Mouse (Mus musculus) lung, embryonic 14.5 days (tissue): ENCODE results near the gene Hbq1b. TPM values are rescaled to one million over a fixed set of nuclear protein-coding genes. Genes with fewer than 3 reads are reported as not detected.
"Not testable (repeated sequence)": the region's sequence is repeated elsewhere in the genome, so short reads cannot be mapped to it uniquely, and the experiment has no call there.

ENCODE experiments used
- ATAC-seq: fragments of 200-750 bp; cut with Nextera tagmentation; 2 replicates; pipeline ENCODE4 v1.8.0; 2017; ENCODE audit warnings: mild to moderate bottlenecking, moderate TSS enrichment, moderate library complexity; ENCODE audit not compliant: insufficient read depth
- DNase-seq: peaks from one replicate; pipeline ENCODE4 v3.0.0-alpha.2; 2015
- H3K27ac ChIP-seq: fragments of 300-500 bp; sonication (generic); 2 replicates; pipeline ENCODE4 v1.5.1; 2014; ENCODE audit warnings: low read depth, mild to moderate bottlenecking, moderate library complexity
- H3K27me3 ChIP-seq: fragments of 300-500 bp; sonication (generic); 2 replicates; pipeline ENCODE4 v1.6.1; 2014; ENCODE audit warnings: low read length, control low read depth; ENCODE audit not compliant: insufficient read depth
- H3K36me3 ChIP-seq: fragments of 300-500 bp; sonication (generic); 2 replicates; pipeline ENCODE4 v1.6.1; 2014; ENCODE audit warnings: control low read depth; ENCODE audit not compliant: insufficient read depth
- H3K4me1 ChIP-seq: fragments of 300-500 bp; sonication (generic); 2 replicates; pipeline ENCODE4 v1.6.1; 2014; ENCODE audit warnings: antibody characterized with exemption, control low read depth; ENCODE audit not compliant: insufficient read depth
- H3K4me2 ChIP-seq: fragments of 300-500 bp; sonication (generic); 2 replicates; pipeline ENCODE4 v1.6.1; 2014; ENCODE audit warnings: mild to moderate bottlenecking
- H3K4me3 ChIP-seq: fragments of 300-500 bp; sonication (generic); 2 replicates; pipeline ENCODE4 v1.5.1; 2014; ENCODE audit warnings: low read depth, low read length
- H3K9ac ChIP-seq: fragments of 300-500 bp; sonication (generic); 2 replicates; pipeline ENCODE4 v1.6.1; 2014
- H3K9me3 ChIP-seq: fragments of 300-500 bp; sonication (generic); 2 replicates; pipeline ENCODE4 v1.6.1; 2016; ENCODE audit warnings: low read depth, low read length, control low read depth
- CTCF ChIP-seq: IDR thresholded peaks from 2 replicates; pipeline ENCODE4 v1.5.1; 2016; ENCODE audit warnings: antibody characterized with exemption, low read depth
- WGBS: fragments of 180-500 bp; shearing (Covaris S2); extraction: QIAGEN DNeasy Blood & Tissue Kit; methylation state at CpG from one replicate; pipeline ENCODE4 v1.1.7; 2014; 5-methylcytosine and 5-hydroxymethylcytosine counted together
- polyA plus RNA-seq: library from polyadenylated mRNA; unstranded; fragments of >200 nt; fragmentation: Nextera tagmentation; extraction: Ambion mirVana; gene quantifications from 2 replicates; pipeline ENCODE4 v1.2.1, GENCODE M21; 2014

The Hbq1b gene
- polyA plus RNA-seq: 1.8 and 2.1 TPM in 2 replicates

GRCm38 (mm10) chr11:32286695-32287492, at the start of gene Hbq1b:
TSS of gene Hbq1b (plus strand) at chr11:32286965.
- H3K9ac ChIP-seq: peak within 1 kb of the TSS; percentile 29; the same call in 1 of the 2 replicates
- H3K4me2 ChIP-seq: peak within 1 kb of the TSS; percentile 48
- not testable (repeated sequence) for H3K27me3 ChIP-seq, H3K36me3 ChIP-seq, H3K4me1 ChIP-seq, H3K9me3 ChIP-seq
- H3K27ac ChIP-seq: peak within 1 kb of the TSS; percentile 27; the same call in 1 of the 2 replicates
- TF ChIP-seq CTCF: peak; percentile 83
- H3K4me3 ChIP-seq: peak within 1 kb of the TSS; percentile 20; the same call in 1 of the 2 replicates
- WGBS: 16% methylated on average over 30 of the region's 33 CpGs
- ATAC-seq (peak; percentile 68), DNase-seq (peak; percentile 79)

- Histone ChIP-seq H3K9ac (no peak overlapping the region), H3K4me2 (no peak overlapping the region), H3K4me3 (no peak overlapping the region), H3K27me3 (no peaks in the 10 kb centered on the region), H3K36me3 (peaks cover 73% of the 10 kb centered on the region), H3K27ac (no peak overlapping the region), H3K9me3 (no peaks in the 10 kb centered on the region), H3K4me1 (peaks cover 9% of the 10 kb centered on the region)
- ATAC-seq: no peak
- DNase-seq: no peak
- 80% methylated on average over 3 of the region's 3 CpGs for WGBS
- no peak for TF ChIP-seq CTCF
Measured at GRCm38 (mm10) chr11:32237411-32237795, 49.4 kb upstream of the Hbq1b start.

GRCm38 (mm10) chr11:32238093-32238860, 48.5 kb upstream of the Hbq1b start:
- Histone ChIP-seq H3K9ac (no peak overlapping the region), H3K4me2 (no peak overlapping the region), H3K4me1 (peaks cover 9% of the 10 kb centered on the region), H3K36me3 (peaks cover 73% of the 10 kb centered on the region), H3K9me3 (no peaks in the 10 kb centered on the region), H3K27ac (no peak overlapping the region), H3K27me3 (no peaks in the 10 kb centered on the region), H3K4me3 (no peak overlapping the region)
- ATAC-seq: 0 out of 2 replicates have a peak, but pooled peaks have one; percentile 50
- DNase-seq: peak; percentile 83
- TF ChIP-seq CTCF: peak; percentile 99
- WGBS: 65% methylated on average over 5 of the region's 5 CpGs

- H3K4me2 ChIP-seq: no peak overlapping the region
- no peaks in the 10 kb centered on the region for H3K9me3 ChIP-seq
- H3K4me3 ChIP-seq: no peak overlapping the region
- no peak for ATAC-seq
- no peak overlapping the region for H3K9ac ChIP-seq
- no peak for DNase-seq
- H3K4me1 ChIP-seq: no peaks in the 10 kb centered on the region
- peaks cover 72% of the 10 kb centered on the region for H3K36me3 ChIP-seq
- H3K27me3 ChIP-seq: no peaks in the 10 kb centered on the region
- H3K27ac ChIP-seq: no peak overlapping the region
- no peak for TF ChIP-seq CTCF
Measured at GRCm38 (mm10) chr11:32241391-32241790, 45.4 kb upstream of the Hbq1b start.

- Histone ChIP-seq H3K4me2 (no peak overlapping the region), H3K9me3 (no peaks in the 10 kb centered on the region), H3K9ac (no peak overlapping the region), H3K4me3 (no peak overlapping the region), H3K27me3 (no peaks in the 10 kb centered on the region), H3K27ac (no peak overlapping the region), H3K36me3 (peaks cover 72% of the 10 kb centered on the region), H3K4me1 (no peaks in the 10 kb centered on the region)
- 79% methylated on average over 3 of the region's 3 CpGs for WGBS
- DNase-seq (no peak), ATAC-seq (no peak)
- no peak for TF ChIP-seq CTCF
Measured at GRCm38 (mm10) chr11:32242209-32242608, 44.6 kb upstream of the Hbq1b start.

GRCm38 (mm10) chr11:32243205-32243955, 43.4 kb upstream of the Hbq1b start:
- no peak for TF ChIP-seq CTCF
- Histone ChIP-seq H3K27ac (peak overlapping the region; percentile 50), H3K36me3 (peaks cover 78% of the 10 kb centered on the region), H3K4me3 (no peak overlapping the region), H3K27me3 (no peaks in the 10 kb centered on the region), H3K4me2 (no peak overlapping the region), H3K4me1 (no peaks in the 10 kb centered on the region), H3K9ac (no peak overlapping the region), H3K9me3 (no peaks in the 10 kb centered on the region)
- 68% methylated on average over 7 of the region's 7 CpGs for WGBS
- DNase-seq: peak; percentile 24
- no peak for ATAC-seq

GRCm38 (mm10) chr11:32244064-32244463, 42.7 kb upstream of the Hbq1b start:
- H3K9me3 ChIP-seq: no peaks in the 10 kb centered on the region
- no peaks in the 10 kb centered on the region for H3K4me1 ChIP-seq
- H3K27me3 ChIP-seq: no peaks in the 10 kb centered on the region
- peak overlapping the region; percentile 51; the same call in 1 of the 2 replicates for H3K27ac ChIP-seq
- ATAC-seq (no peak), DNase-seq (no peak)
- H3K9ac ChIP-seq: no peak overlapping the region
- H3K4me2 ChIP-seq: no peak overlapping the region
- 83% methylated on average over 3 of the region's 3 CpGs for WGBS
- no peak for TF ChIP-seq CTCF
- no peak overlapping the region for H3K4me3 ChIP-seq
- H3K36me3 ChIP-seq: peaks cover 77% of the 10 kb centered on the region
